Mouse (Mus musculus) C2C12 (cell line): Measurements from ENCODE around the gene Reep1. TPM values are rescaled to one million over a fixed set of nuclear protein-coding genes. Genes with fewer than 3 reads are reported as not detected.

ENCODE experiments used
- H3K27me3 ChIP-seq: one replicate; pipeline ENCODE4 v1.6.1; 2011; ENCODE audit not compliant: control insufficient read depth, insufficient read depth, insufficient read length
- H3K36me3 ChIP-seq: one replicate; pipeline ENCODE4 v1.6.1; 2011; ENCODE audit not compliant: control insufficient read depth, insufficient read depth
- H3K4me3 ChIP-seq: one replicate; pipeline ENCODE4 v1.5.1; 2011; ENCODE audit warnings: mild to moderate bottlenecking, control low read depth; ENCODE audit not compliant: poor library complexity, insufficient read depth, severe bottlenecking
- H3K79me2 ChIP-seq: one replicate; pipeline ENCODE4 v1.6.1; 2011; ENCODE audit not compliant: control insufficient read depth, insufficient read depth
- H3K79me3 ChIP-seq: one replicate; pipeline ENCODE4 v1.6.1; 2011; ENCODE audit warnings: low read depth, control low read depth
- H3ac ChIP-seq: one replicate; pipeline ENCODE3; 2011; ENCODE audit warnings: low read depth; ENCODE audit not compliant: control insufficient read depth, insufficient read length
- CEBPB ChIP-seq: IDR thresholded peaks from one replicate; pipeline ENCODE4 v1.6.1; 2011; ENCODE audit warnings: low read depth, mild to moderate bottlenecking, control low read depth, moderate library complexity
- CTCF ChIP-seq: IDR thresholded peaks from one replicate; pipeline ENCODE4 v1.5.1; 2011; ENCODE audit not compliant: control insufficient read depth, insufficient read depth, insufficient read length
- FOSL1 ChIP-seq: IDR thresholded peaks from one replicate; pipeline ENCODE4 v1.8.0; 2011; ENCODE audit warnings: mild to moderate bottlenecking, low read length; ENCODE audit not compliant: poor library complexity, insufficient read depth, severe bottlenecking
- MAX ChIP-seq: IDR thresholded peaks from one replicate; pipeline ENCODE4 v1.6.1; 2011; ENCODE audit warnings: mild to moderate bottlenecking, control low read depth
- MYOD1 ChIP-seq: IDR thresholded peaks from one replicate; pipeline ENCODE4 v1.6.1; 2011; ENCODE audit warnings: low read depth; ENCODE audit not compliant: control insufficient read depth, insufficient read length
- MYOG ChIP-seq: IDR thresholded peaks from one replicate; pipeline ENCODE4 v1.6.1; 2011; ENCODE audit not compliant: control insufficient read depth, insufficient read length; ENCODE audit errors: extremely low read depth
- USF1 ChIP-seq: IDR thresholded peaks from one replicate; pipeline ENCODE4 v1.6.1; 2011; ENCODE audit warnings: low read depth, mild to moderate bottlenecking, control low read depth, moderate library complexity
- polyA plus RNA-seq: library from polyadenylated mRNA; unstranded; fragments of >200 nt; fragmentation: generic; extraction: Trizol; gene quantifications from one replicate; pipeline ENCODE4 v1.2.1, GENCODE M21; 2012; ENCODE audit warnings: missing spikeins

The Reep1 gene
- polyA plus RNA-seq, 1 experiment: 0.14 TPM

GRCm38 (mm10) chr6:71715006-71715405 is 7.6 kb downstream of the Reep1 start:
- no peak overlapping the region for H3ac ChIP-seq
- H3K79me2 ChIP-seq: no peaks in the 10 kb centered on the region
- TF ChIP-seq MYOG (no peak), MYOD1 (no peak), FOSL1 (no peak), CEBPB (no peak), CTCF (no peak), USF1 (no peak), MAX (no peak)
- H3K4me3 ChIP-seq: no peak overlapping the region
- H3K36me3 ChIP-seq: no peaks in the 10 kb centered on the region
- no peaks in the 10 kb centered on the region for H3K79me3 ChIP-seq
- H3K27me3 ChIP-seq: peaks cover 11% of the 10 kb centered on the region

DNA sequence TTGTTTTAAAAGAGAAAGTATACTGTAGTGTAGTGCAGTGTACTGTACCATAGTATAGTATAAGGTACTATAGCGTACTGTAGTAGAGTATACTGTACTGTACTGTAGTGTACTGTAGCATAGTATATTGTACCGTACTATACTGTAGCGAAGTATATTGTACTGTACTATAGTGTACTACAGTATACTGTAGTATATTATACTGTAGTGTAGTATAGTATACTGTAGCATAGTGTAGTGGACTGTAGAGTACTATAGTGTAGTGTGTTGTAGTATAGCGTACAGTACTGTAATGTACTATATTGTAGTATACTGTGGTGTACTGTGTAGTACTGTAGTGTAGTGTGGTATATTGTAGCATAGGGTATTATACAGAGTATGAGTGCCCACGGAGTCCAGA is 9.1 kb downstream of the Reep1 start:
- H3K79me2 ChIP-seq: no peaks in the 10 kb centered on the region
- H3K4me3 ChIP-seq: no peak overlapping the region
- no peak overlapping the region for H3ac ChIP-seq
- TF ChIP-seq MYOG: no peak
- TF ChIP-seq USF1: no peak
- no peak for TF ChIP-seq CEBPB
- no peak for TF ChIP-seq CTCF
- TF ChIP-seq FOSL1: no peak
- TF ChIP-seq MAX: no peak
- TF ChIP-seq MYOD1: no peak
- H3K79me3 ChIP-seq: no peaks in the 10 kb centered on the region
- H3K27me3 ChIP-seq: no peaks in the 10 kb centered on the region
- no peaks in the 10 kb centered on the region for H3K36me3 ChIP-seq

GRCm38 (mm10) chr6:71718322-71718721 is 11.0 kb downstream of the Reep1 start:
- Histone ChIP-seq H3K36me3 (no peaks in the 10 kb centered on the region), H3K79me2 (no peaks in the 10 kb centered on the region), H3K27me3 (no peaks in the 10 kb centered on the region), H3ac (no peak overlapping the region), H3K79me3 (no peaks in the 10 kb centered on the region), H3K4me3 (no peak overlapping the region)
- TF ChIP-seq CEBPB (no peak), CTCF (no peak), MYOG (no peak), MYOD1 (no peak), FOSL1 (no peak), MAX (no peak), USF1 (no peak)

- H3ac ChIP-seq: no peak overlapping the region
- H3K36me3 ChIP-seq: no peaks in the 10 kb centered on the region
- no peak overlapping the region for H3K4me3 ChIP-seq
- H3K79me2 ChIP-seq: no peaks in the 10 kb centered on the region
- H3K27me3 ChIP-seq: no peaks in the 10 kb centered on the region
- H3K79me3 ChIP-seq: no peaks in the 10 kb centered on the region
- TF ChIP-seq MYOD1 (no peak), USF1 (no peak), MYOG (no peak), CEBPB (no peak), FOSL1 (no peak), CTCF (no peak)
Measured at GRCm38 (mm10) chr6:71719302-71719701, 11.9 kb downstream of the Reep1 start.

- no peak overlapping the region for H3K4me3 ChIP-seq
- no peaks in the 10 kb centered on the region for H3K79me3 ChIP-seq
- no peaks in the 10 kb centered on the region for H3K79me2 ChIP-seq
- H3ac ChIP-seq: no peak overlapping the region
- TF ChIP-seq MYOG: no peak
- no peak for TF ChIP-seq FOSL1
- no peak for TF ChIP-seq MYOD1
- no peak for TF ChIP-seq CTCF
- TF ChIP-seq USF1: no peak
- no peak for TF ChIP-seq CEBPB
- TF ChIP-seq MAX: no peak
- H3K27me3 ChIP-seq: no peaks in the 10 kb centered on the region
- H3K36me3 ChIP-seq: no peaks in the 10 kb centered on the region
Measured at GRCm38 (mm10) chr6:71722988-71723387, 15.6 kb downstream of the Reep1 start.

DNA sequence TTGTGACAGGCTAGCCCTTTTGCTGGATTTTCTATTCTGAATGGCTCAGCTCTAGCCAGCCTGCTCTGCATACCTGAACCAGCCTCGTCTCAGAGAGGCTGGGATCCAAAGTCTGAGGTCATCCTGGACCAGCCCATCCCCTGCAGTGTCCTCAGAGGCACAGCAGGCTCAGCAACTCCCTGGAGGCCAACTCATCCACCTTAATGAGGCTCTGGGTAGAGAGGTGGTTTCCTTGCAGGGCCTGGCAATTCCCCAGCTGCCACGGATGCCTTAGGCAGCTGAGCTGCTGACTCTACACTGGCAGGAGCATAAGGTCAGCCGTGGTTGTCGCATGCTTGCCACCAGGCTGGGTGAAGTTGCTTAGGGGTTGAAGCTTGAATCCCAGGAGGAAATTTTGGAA is 16.2 kb downstream of the Reep1 start:
- H3K4me3 ChIP-seq: no peak overlapping the region
- no peaks in the 10 kb centered on the region for H3K36me3 ChIP-seq
- H3K27me3 ChIP-seq: no peaks in the 10 kb centered on the region
- no peak overlapping the region for H3ac ChIP-seq
- no peaks in the 10 kb centered on the region for H3K79me3 ChIP-seq
- no peaks in the 10 kb centered on the region for H3K79me2 ChIP-seq
- TF ChIP-seq FOSL1: no peak
- TF ChIP-seq MYOG: no peak
- TF ChIP-seq CTCF: no peak
- TF ChIP-seq MYOD1: no peak
- TF ChIP-seq CEBPB: no peak
- TF ChIP-seq USF1: no peak
- TF ChIP-seq MAX: no peak
